18 mouse cellular contexts compared by ENCODE assay signal in the genomic region with DNA sequence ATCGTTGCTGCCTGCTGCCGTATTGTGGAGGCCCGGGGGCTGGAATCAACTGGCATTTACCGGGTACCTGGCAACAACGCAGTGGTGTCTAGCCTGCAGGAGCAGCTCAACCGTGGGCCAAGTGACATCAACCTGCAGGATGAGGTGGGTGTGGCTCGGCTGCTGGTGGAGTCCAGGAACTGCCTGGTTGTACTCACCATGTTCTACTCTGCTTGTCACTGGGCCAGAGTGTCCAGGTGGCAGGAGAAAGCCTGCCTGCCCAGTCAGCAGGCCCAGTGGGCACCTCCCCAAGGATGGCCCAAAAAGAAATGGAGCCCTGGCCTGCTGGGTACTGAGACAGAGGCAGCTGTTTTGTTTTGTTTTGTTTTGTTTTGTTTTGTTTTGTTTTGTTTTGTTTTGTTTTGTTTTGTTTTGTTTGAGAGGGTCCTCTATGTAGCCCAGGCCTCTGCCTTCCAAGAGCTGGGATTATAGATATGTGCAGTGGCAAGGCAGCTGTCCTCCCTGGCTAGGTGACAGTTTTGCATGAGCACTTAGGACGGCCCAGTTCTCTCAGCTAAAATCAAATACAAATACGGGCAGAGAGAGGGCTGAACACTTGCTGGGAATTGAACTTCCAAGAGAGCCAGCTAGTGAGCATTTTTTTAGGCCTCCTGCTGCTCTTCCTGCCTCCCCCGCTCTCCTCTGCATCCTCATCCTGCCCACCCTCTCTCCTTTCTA. TPM values are rescaled to one million over a fixed set of nuclear protein-coding genes. Genes with fewer than 3 reads are reported as not detected.
DNase-seq lines count a peak whose midpoint lies in the region; ATAC-seq lines count a peak whose summit lies in the region.
"Had no signal": no experiment of that assay in that cellular context is flagged by ENCODE, and none has a peak within 500 bp of the region (broad histone marks: within the 10 kb centered on the region; RNA-seq: fewer than 3 reads in every experiment).

No protein-coding gene starts in this region.

- 0 out of 2 replicates have a peak overlapping the region, but pooled peaks have one; percentile 19 for H3K27ac ChIP-seq in liver, embryonic 15.5 days (replicated peaks)
- no peak overlapping the region for H3K27ac ChIP-seq in liver, embryonic 11.5 days (ENCODE audit: low read depth, low read length)
- H3K27ac ChIP-seq: embryonic facial prominence, embryonic 12.5 days; forebrain, embryonic 12.5 days; midbrain, embryonic 12.5 days; neural tube, embryonic 13.5 days had no signal

- H3K27me3 ChIP-seq in liver, embryonic 15.5 days: no peaks in the 10 kb centered on the region
- H3K27me3 ChIP-seq in liver, embryonic 11.5 days (replicated peaks; ENCODE audit: control insufficient read depth, insufficient read depth, low read length): no peaks in the 10 kb centered on the region

- H3K4me2 ChIP-seq in liver, embryonic 15.5 days: no peak overlapping the region
- no peak overlapping the region for H3K4me2 ChIP-seq in liver, embryonic 11.5 days
- H3K4me2 ChIP-seq: embryonic facial prominence, embryonic 12.5 days; forebrain, embryonic 12.5 days; midbrain, embryonic 12.5 days; neural tube, embryonic 13.5 days had no signal

- WGBS in liver, embryonic 15.5 days (ENCODE audit: insufficient replicate concordance): 82% methylated on average over 10 of the region's 10 CpGs
- 84% methylated on average over 10 of the region's 10 CpGs for WGBS in liver, embryonic 11.5 days

- DNase-seq in gastrocnemius, postnatal 10 days: peak; percentile 41
- no peak for DNase-seq in gastrocnemius, adult 8-10 months (ENCODE audit: low spot score in 2 of 2)
- no peak for DNase-seq in liver, embryonic 11.5 days (ENCODE audit: low spot score)
- peak; percentile 94 to 97 for DNase-seq in cerebellum, adult 18-20 months
- DNase-seq in gastrocnemius, postnatal 14 days: peak; percentile 54
- no peak for DNase-seq in retina, embryonic 14.5 days (ENCODE audit: low spot score)
- DNase-seq: adrenal gland, postnatal 14 days; kidney, adult 8-10 months; retina, postnatal 1 day had no signal

- intact Hi-C loops in gastrocnemius, postnatal 14 days (cut with DNase I; ENCODE audit: low total_unique reads): loop anchor here (5.0 kb wide), 1 partner anchor 104 kb away; a partner anchor contains a TSS

- no peaks in the 10 kb centered on the region for H3K9me3 ChIP-seq in liver, embryonic 15.5 days (replicated peaks)
- no peaks in the 10 kb centered on the region for H3K9me3 ChIP-seq in liver, embryonic 11.5 days (ENCODE audit: control insufficient read depth, low read length)
- H3K9me3 ChIP-seq: embryonic facial prominence, embryonic 12.5 days; forebrain, embryonic 12.5 days; G1E; midbrain, embryonic 12.5 days; neural tube, embryonic 13.5 days had no signal

- no peak overlapping the region for H3K4me3 ChIP-seq in liver, embryonic 15.5 days (replicated peaks)
- H3K4me3 ChIP-seq in liver, embryonic 11.5 days (ENCODE audit: low read depth, low read length): no peak overlapping the region
- H3K4me3 ChIP-seq: embryonic facial prominence, embryonic 12.5 days; forebrain, embryonic 12.5 days; midbrain, embryonic 12.5 days; neural tube, embryonic 13.5 days had no signal

- peaks cover 100% of the 10 kb centered on the region for H3K36me3 ChIP-seq in liver, embryonic 15.5 days (replicated peaks)
- H3K36me3 ChIP-seq in liver, embryonic 11.5 days (ENCODE audit: control insufficient read depth, insufficient read depth, low read length): peaks cover 63% of the 10 kb centered on the region

- peaks cover 12% of the 10 kb centered on the region for H3K4me1 ChIP-seq in liver, embryonic 15.5 days (replicated peaks)
- no peaks in the 10 kb centered on the region for H3K4me1 ChIP-seq in liver, embryonic 11.5 days (replicated peaks; ENCODE audit: control insufficient read depth, insufficient read depth, low read length)
- H3K4me1 ChIP-seq: midbrain, embryonic 12.5 days; neural tube, embryonic 13.5 days had no signal

- ATAC-seq in liver, embryonic 15.5 days (ENCODE audit: insufficient read depth): no peak
- no peak for ATAC-seq in liver, embryonic 11.5 days (replicated peaks; ENCODE audit: low FRiP score)
- ATAC-seq in erythroblast, adult 5-6 weeks (replicated peaks; ENCODE audit: low FRiP score, poor library complexity, severe bottlenecking): no peak
- ATAC-seq: hindbrain, embryonic 16.5 days had no signal

- H3K9ac ChIP-seq in liver, embryonic 15.5 days: no peak overlapping the region
- H3K9ac ChIP-seq in liver, embryonic 11.5 days (ENCODE audit: low read depth, low read length): no peak overlapping the region
- H3K9ac ChIP-seq: embryonic facial prominence, embryonic 12.5 days; forebrain, embryonic 12.5 days; midbrain, embryonic 12.5 days; neural tube, embryonic 13.5 days had no signal

RNA-seq across cellular contexts. Expression of a gene that starts 33.5 kb away (rescaled TPM):
- not detected for total RNA-seq in gastrocnemius, postnatal 10 days (2021)
- not detected for total RNA-seq in gastrocnemius, adult 8-10 months (2022)
- polyA plus RNA-seq in liver, embryonic 15.5 days (2015; fragmentation: Nextera tagmentation; extraction: Ambion mirVana): 0.39 and 0.61 TPM in 2 replicates
- polyA plus RNA-seq in liver, embryonic 11.5 days (2014; fragmentation: Nextera tagmentation; extraction: Ambion mirVana): 0.21 and 0.44 TPM in 2 replicates
- not detected for total RNA-seq in gastrocnemius, postnatal 14 days (2021)
- not detected in 2 replicates for total RNA-seq in erythroblast, adult 5-6 weeks (2015; ENCODE audit: low replicate concordance)
- total RNA-seq in erythroblast, adult 5-6 weeks (2017; ENCODE audit: low replicate concordance): not detected in 2 replicates
- total RNA-seq: adrenal gland, postnatal 14 days; G1E had no signal
- polyA plus RNA-seq: G1E; limb, embryonic 11.5 days had no signal

RNA-seq across cellular contexts. Expression of a gene that starts 51.3 kb away (rescaled TPM):
- total RNA-seq in gastrocnemius, postnatal 10 days (2021): 10 to 100 TPM; 13.5 to 18.9 TPM
- total RNA-seq in gastrocnemius, adult 8-10 months (2022): 1 to 10 TPM; 3.4 to 5.2 (median 4.5) TPM
- 6.6 and 9.4 TPM in 2 replicates for polyA plus RNA-seq in liver, embryonic 15.5 days (2015; fragmentation: Nextera tagmentation; extraction: Ambion mirVana)
- polyA plus RNA-seq in liver, embryonic 11.5 days (2014; fragmentation: Nextera tagmentation; extraction: Ambion mirVana): 9.3 and 10.9 TPM in 2 replicates
- total RNA-seq in gastrocnemius, postnatal 14 days (2021): 10 to 100 TPM; 10.5 to 12.2 TPM
- 21.3 and 21.9 TPM in 2 replicates for total RNA-seq in erythroblast, adult 5-6 weeks (2015; ENCODE audit: low replicate concordance)
- total RNA-seq in erythroblast, adult 5-6 weeks (2017; ENCODE audit: low replicate concordance): 25.6 and 30.2 TPM in 2 replicates

Comparison
In these comparisons a context has a peak if more than half of its experiments do, and no peak if none do; other contexts are left out.
1. DNase-seq: peak in gastrocnemius, postnatal 10 days (single experiment), cerebellum, adult 18-20 months (2 of 2) and gastrocnemius, postnatal 14 days (single experiment); none in gastrocnemius, adult 8-10 months (0 of 2), liver, embryonic 11.5 days (single experiment) and retina, embryonic 14.5 days (single experiment).